Mouse (Mus musculus): ENCODE data around the gene Gm20721.
"Not testable (repeated sequence)": the region's sequence is repeated elsewhere in the genome, so short reads cannot be mapped to it uniquely, and the experiment has no call there.

The Gm20721 gene

GRCm38 (mm10) chr2:174329663-174330615, 16.6 kb downstream of the Gm20721 start:
- DNase-seq (ENCODE audit: low spot score in 2 of 2), result peak; percentile 55 to 64

- peak in 1 of 2 experiments; percentile 33 for DNase-seq (ENCODE audit: low spot score in 2 of 2)
These were observed 17.4 kb downstream of the Gm20721 start for GRCm38 (mm10) chr2:174328926-174329662.

GRCm38 (mm10) chr2:174328358-174328905, 18.1 kb downstream of the Gm20721 start:
- no peak for DNase-seq (ENCODE audit: low spot score in 2 of 2)

- DNase-seq (ENCODE audit: low spot score in 2 of 2), result peak; percentile 73 to 81
These were observed 19.1 kb downstream of the Gm20721 start for GRCm38 (mm10) chr2:174327295-174327981.

GRCm38 (mm10) chr2:174326481-174326880, 20.0 kb downstream of the Gm20721 start:
- DNase-seq (ENCODE audit: low spot score in 2 of 2), result no peak

GRCm38 (mm10) chr2:174325989-174326388, 20.5 kb downstream of the Gm20721 start:
- no peak for DNase-seq (ENCODE audit: low spot score in 2 of 2)

GRCm38 (mm10) chr2:174316661-174317060, 29.9 kb downstream of the Gm20721 start:
- no peak for DNase-seq (ENCODE audit: low spot score in 2 of 2)

- DNase-seq (ENCODE audit: low spot score in 2 of 2), result not testable (repeated sequence)
These were observed 31.1 kb downstream of the Gm20721 start for GRCm38 (mm10) chr2:174315445-174315844.

- no peak for DNase-seq (ENCODE audit: low spot score in 2 of 2)
These were observed 33.9 kb downstream of the Gm20721 start for GRCm38 (mm10) chr2:174312661-174313060.

- peak; percentile 89 to 90 for DNase-seq (ENCODE audit: low spot score in 2 of 2)
These were observed 34.3 kb downstream of the Gm20721 start for GRCm38 (mm10) chr2:174312118-174312647.

GRCm38 (mm10) chr2:174311613-174312012, 34.9 kb downstream of the Gm20721 start:
- no peak for DNase-seq (ENCODE audit: low spot score in 2 of 2)

- DNase-seq (ENCODE audit: low spot score in 2 of 2), result peak; percentile 68 to 73
These were observed 35.5 kb downstream of the Gm20721 start for GRCm38 (mm10) chr2:174310913-174311514.

- no peak for DNase-seq (ENCODE audit: low spot score in 2 of 2)
These were observed 38.6 kb downstream of the Gm20721 start for GRCm38 (mm10) chr2:174307903-174308302.

GRCm38 (mm10) chr2:174305646-174306045, 40.9 kb downstream of the Gm20721 start:
- DNase-seq (ENCODE audit: low spot score in 2 of 2), result no peak

- DNase-seq (ENCODE audit: low spot score in 2 of 2), result no peak
These were observed 44.0 kb downstream of the Gm20721 start for GRCm38 (mm10) chr2:174302526-174302925.

GRCm38 (mm10) chr2:174300666-174301065, 45.8 kb downstream of the Gm20721 start:
- DNase-seq (ENCODE audit: low spot score in 2 of 2), result no peak

- DNase-seq (ENCODE audit: low spot score in 2 of 2), result no peak
These were observed 46.3 kb downstream of the Gm20721 start for GRCm38 (mm10) chr2:174300186-174300585.

- no peak for DNase-seq (ENCODE audit: low spot score in 2 of 2)
These were observed 46.7 kb downstream of the Gm20721 start for GRCm38 (mm10) chr2:174299771-174300160.

- DNase-seq (ENCODE audit: low spot score in 2 of 2), result no peak
These were observed 47.3 kb downstream of the Gm20721 start for GRCm38 (mm10) chr2:174299091-174299770.

GRCm38 (mm10) chr2:174298471-174298870, 48.0 kb downstream of the Gm20721 start:
- DNase-seq (ENCODE audit: low spot score in 2 of 2), result no peak

All from right cerebral cortex, adult 2 months (tissue).